In genomic region chrX:75129474-75129873, GRCm38 (mm10) we compare ENCODE assay signal across 10 mouse cellular contexts. TPM values are rescaled to one million over a fixed set of nuclear protein-coding genes. Genes with fewer than 3 reads are reported as not detected.
DNase-seq lines count a peak whose midpoint lies in the region; ATAC-seq and TF ChIP-seq lines count a peak whose summit lies in the region.
"Had no signal": no experiment of that assay in that cellular context is flagged by ENCODE, and none has a peak within 500 bp of the region (broad histone marks: within the 10 kb centered on the region; RNA-seq: fewer than 3 reads in every experiment).

No protein-coding gene starts in this region.

- H3K4me1 ChIP-seq in limb, embryonic 13.5 days: 0 out of 2 replicates have a peak, but pooled peaks cover 2% of the 10 kb centered on the region
- no peaks in the 10 kb centered on the region for H3K4me1 ChIP-seq in limb, embryonic 10.5 days
- no peaks in the 10 kb centered on the region for H3K4me1 ChIP-seq in intestine, embryonic 14.5 days (replicated peaks; ENCODE audit: control insufficient read depth, insufficient read depth, low read length)
- H3K4me1 ChIP-seq in neural tube, embryonic 15.5 days: no peaks in the 10 kb centered on the region
- H3K4me1 ChIP-seq in hindbrain, embryonic 14.5 days (replicated peaks; ENCODE audit: control insufficient read depth, insufficient read depth, low read length): no peaks in the 10 kb centered on the region
- no peaks in the 10 kb centered on the region for H3K4me1 ChIP-seq in forebrain, embryonic 16.5 days (replicated peaks; ENCODE audit: control insufficient read depth, insufficient read depth, low read length)

- peak overlapping the region; percentile 81 for H3K4me3 ChIP-seq in gastrocnemius, adult 2 months
- H3K4me3 ChIP-seq in limb, embryonic 13.5 days: no peak overlapping the region
- H3K4me3 ChIP-seq in limb, embryonic 10.5 days: no peak overlapping the region
- peak overlapping the region; percentile 50; the same call in 1 of the 2 replicates for H3K4me3 ChIP-seq in intestine, embryonic 14.5 days (ENCODE audit: low read depth, low read length)
- H3K4me3 ChIP-seq in neural tube, embryonic 15.5 days (replicated peaks): no peak overlapping the region
- no peak overlapping the region for H3K4me3 ChIP-seq in hindbrain, embryonic 14.5 days (replicated peaks; ENCODE audit: low read length)
- no peak overlapping the region for H3K4me3 ChIP-seq in forebrain, embryonic 16.5 days (replicated peaks; ENCODE audit: low read length)

- no peak for TF ChIP-seq CTCF in gastrocnemius, adult 2 months (IDR thresholded peaks at IDR 0.05)

- H3K4me2 ChIP-seq in limb, embryonic 13.5 days (replicated peaks): peak overlapping the region; percentile 19; the same call in 1 of the 2 replicates
- peak overlapping the region; percentile 52 for H3K4me2 ChIP-seq in intestine, embryonic 14.5 days (ENCODE audit: low read length)
- H3K4me2 ChIP-seq in neural tube, embryonic 15.5 days: peak overlapping the region; percentile 11; the same call in 1 of the 2 replicates
- no peak overlapping the region; the same call in 1 of the 2 replicates for H3K4me2 ChIP-seq in hindbrain, embryonic 14.5 days (replicated peaks)
- no peak overlapping the region for H3K4me2 ChIP-seq in forebrain, embryonic 16.5 days (ENCODE audit: low read length)

- ATAC-seq in limb, embryonic 13.5 days (ENCODE audit: low FRiP score, low read depth): no peak
- no peak for ATAC-seq in intestine, embryonic 14.5 days (replicated peaks; ENCODE audit: low FRiP score, low TSS enrichment, low read depth)
- ATAC-seq in neural tube, embryonic 15.5 days (ENCODE audit: low FRiP score): no peak
- ATAC-seq in hindbrain, embryonic 14.5 days (ENCODE audit: low FRiP score): no peak
- no peak for ATAC-seq in forebrain, embryonic 16.5 days

- peaks cover 10% of the 10 kb centered on the region; the same call in 1 of the 2 replicates for H3K36me3 ChIP-seq in limb, embryonic 13.5 days
- H3K36me3 ChIP-seq in limb, embryonic 10.5 days: no peaks in the 10 kb centered on the region; the same call in 1 of the 2 replicates
- H3K36me3 ChIP-seq in intestine, embryonic 14.5 days (ENCODE audit: control insufficient read depth, insufficient read depth, low read length): 0 out of 2 replicates have a peak, but pooled peaks cover 9% of the 10 kb centered on the region
- H3K36me3 ChIP-seq in neural tube, embryonic 15.5 days: no peaks in the 10 kb centered on the region
- H3K36me3 ChIP-seq in hindbrain, embryonic 14.5 days (replicated peaks; ENCODE audit: control insufficient read depth, insufficient read depth): no peaks in the 10 kb centered on the region
- no peaks in the 10 kb centered on the region for H3K36me3 ChIP-seq in forebrain, embryonic 16.5 days (ENCODE audit: control insufficient read depth, insufficient read depth)

- H3K9ac ChIP-seq in limb, embryonic 13.5 days: no peak overlapping the region
- H3K9ac ChIP-seq in intestine, embryonic 14.5 days (ENCODE audit: low read length): no peak overlapping the region
- no peak overlapping the region for H3K9ac ChIP-seq in neural tube, embryonic 15.5 days (replicated peaks)
- no peak overlapping the region for H3K9ac ChIP-seq in hindbrain, embryonic 14.5 days
- no peak overlapping the region for H3K9ac ChIP-seq in forebrain, embryonic 16.5 days (replicated peaks; ENCODE audit: low read depth, low read length)

- H3K9me3 ChIP-seq in limb, embryonic 13.5 days: no peaks in the 10 kb centered on the region
- no peaks in the 10 kb centered on the region for H3K9me3 ChIP-seq in limb, embryonic 10.5 days (replicated peaks)
- no peaks in the 10 kb centered on the region for H3K9me3 ChIP-seq in intestine, embryonic 14.5 days (ENCODE audit: control insufficient read depth, low read length)
- no peaks in the 10 kb centered on the region for H3K9me3 ChIP-seq in neural tube, embryonic 15.5 days (replicated peaks)
- H3K9me3 ChIP-seq in hindbrain, embryonic 14.5 days (ENCODE audit: control insufficient read depth, low read length): no peaks in the 10 kb centered on the region
- H3K9me3 ChIP-seq in forebrain, embryonic 16.5 days (ENCODE audit: control insufficient read depth, low read length): no peaks in the 10 kb centered on the region

- H3K27me3 ChIP-seq in limb, embryonic 13.5 days: no peaks in the 10 kb centered on the region
- no peaks in the 10 kb centered on the region for H3K27me3 ChIP-seq in limb, embryonic 10.5 days (ENCODE audit: low read depth, poor library complexity, severe bottlenecking)
- no peaks in the 10 kb centered on the region for H3K27me3 ChIP-seq in intestine, embryonic 14.5 days (replicated peaks; ENCODE audit: control insufficient read depth, insufficient read depth, low read length)
- no peaks in the 10 kb centered on the region for H3K27me3 ChIP-seq in neural tube, embryonic 15.5 days (replicated peaks)
- no peaks in the 10 kb centered on the region for H3K27me3 ChIP-seq in hindbrain, embryonic 14.5 days (ENCODE audit: control insufficient read depth, insufficient read depth, low read length)
- H3K27me3 ChIP-seq in forebrain, embryonic 16.5 days (replicated peaks; ENCODE audit: control insufficient read depth, insufficient read depth, low read length): no peaks in the 10 kb centered on the region

- intact Hi-C loops in gastrocnemius, adult 2 months (cut with DNase I): no loop called here
- intact Hi-C loops in gastrocnemius, postnatal 14 days (cut with DNase I; ENCODE audit: low total_unique reads): no loop called here

- H3K27ac ChIP-seq in gastrocnemius, adult 2 months: peak overlapping the region; percentile 35; the same call in 1 of the 2 replicates
- no peak overlapping the region for H3K27ac ChIP-seq in limb, embryonic 13.5 days
- no peak overlapping the region for H3K27ac ChIP-seq in limb, embryonic 10.5 days
- H3K27ac ChIP-seq in intestine, embryonic 14.5 days (ENCODE audit: low read depth): no peak overlapping the region
- no peak overlapping the region for H3K27ac ChIP-seq in neural tube, embryonic 15.5 days (replicated peaks)
- no peak overlapping the region for H3K27ac ChIP-seq in hindbrain, embryonic 14.5 days
- no peak overlapping the region for H3K27ac ChIP-seq in forebrain, embryonic 16.5 days (ENCODE audit: low read length)

- WGBS in limb, embryonic 13.5 days: 63% methylated on average over 2 of the region's 2 CpGs
- 83% methylated on average over 2 of the region's 2 CpGs for WGBS in limb, embryonic 10.5 days
- WGBS in intestine, embryonic 14.5 days: 68% methylated on average over 2 of the region's 2 CpGs
- WGBS in neural tube, embryonic 15.5 days: 76% methylated on average over 2 of the region's 2 CpGs
- 76% methylated on average over 2 of the region's 2 CpGs for WGBS in hindbrain, embryonic 14.5 days
- 75% methylated on average over 2 of the region's 2 CpGs for whole genome bisulfite sequencing in forebrain, embryonic 16.5 days

- DNase-seq in gastrocnemius, adult 2 months: no peak
- DNase-seq in gastrocnemius, postnatal 14 days: no peak
- DNase-seq in limb, embryonic 10.5 days (ENCODE audit: low spot score): no peak
- DNase-seq in intestine, embryonic 14.5 days (ENCODE audit: low spot score): no peak
- no peak for DNase-seq in hindbrain, embryonic 14.5 days (ENCODE audit: low spot score)

RNA-seq across cellular contexts. Expression of gene Mpp1, which starts 1.3 kb away (rescaled TPM):
- 10 to 100 TPM; 11.8 to 12.2 TPM for total RNA-seq in gastrocnemius, adult 2 months (2021)
- total RNA-seq in gastrocnemius, postnatal 14 days (2021): 10 to 100 TPM; 20.6 to 21.7 TPM
- polyA plus RNA-seq in limb, embryonic 13.5 days (2015; fragmentation: Nextera tagmentation; extraction: Ambion mirVana): 47.9 and 48.6 TPM in 2 replicates
- 19.9 and 23.2 TPM in 2 replicates for polyA plus RNA-seq in limb, embryonic 10.5 days (2016; fragmentation: Nextera tagmentation; extraction: Ambion mirVana)
- polyA plus RNA-seq in intestine, embryonic 14.5 days (2014; fragmentation: Nextera tagmentation; extraction: Ambion mirVana): 55.6 and 64.3 TPM in 2 replicates
- polyA plus RNA-seq in neural tube, embryonic 15.5 days (2015; fragmentation: Nextera tagmentation; extraction: Ambion mirVana): 32.6 and 44.6 TPM in 2 replicates
- 23.9 and 25.9 TPM in 2 replicates for polyA plus RNA-seq in hindbrain, embryonic 14.5 days (2014; fragmentation: Nextera tagmentation; extraction: Ambion mirVana)
- 17.1 and 21.9 TPM in 2 replicates for polyA plus RNA-seq in forebrain, embryonic 16.5 days (2015; fragmentation: Nextera tagmentation; extraction: Ambion mirVana)

RNA-seq across cellular contexts. Expression of gene Dkc1, which starts 33.8 kb away (rescaled TPM):
- 10 to 100 TPM; 28.6 to 29.2 TPM for total RNA-seq in gastrocnemius, adult 2 months (2021)
- total RNA-seq in gastrocnemius, postnatal 14 days (2021): 10 to 100 TPM; 25.4 to 31.2 TPM
- 150 and 161 TPM in 2 replicates for polyA plus RNA-seq in limb, embryonic 13.5 days (2015; fragmentation: Nextera tagmentation; extraction: Ambion mirVana)
- 212 and 261 TPM in 2 replicates for polyA plus RNA-seq in limb, embryonic 10.5 days (2016; fragmentation: Nextera tagmentation; extraction: Ambion mirVana)
- 153 and 171 TPM in 2 replicates for polyA plus RNA-seq in intestine, embryonic 14.5 days (2014; fragmentation: Nextera tagmentation; extraction: Ambion mirVana)
- 46.2 and 87.7 TPM in 2 replicates for polyA plus RNA-seq in neural tube, embryonic 15.5 days (2015; fragmentation: Nextera tagmentation; extraction: Ambion mirVana)
- 51.0 and 54.2 TPM in 2 replicates for polyA plus RNA-seq in hindbrain, embryonic 14.5 days (2014; fragmentation: Nextera tagmentation; extraction: Ambion mirVana)
- 74.7 and 76.5 TPM in 2 replicates for polyA plus RNA-seq in forebrain, embryonic 16.5 days (2015; fragmentation: Nextera tagmentation; extraction: Ambion mirVana)

RNA-seq across cellular contexts. Expression of gene Smim9, which starts 34.1 kb away (rescaled TPM):
- total RNA-seq in gastrocnemius, adult 2 months (2021): not detected
- total RNA-seq in gastrocnemius, postnatal 14 days (2021): not detected
- not detected in 2 replicates for polyA plus RNA-seq in limb, embryonic 13.5 days (2015; fragmentation: Nextera tagmentation; extraction: Ambion mirVana)
- not detected in 2 replicates for polyA plus RNA-seq in limb, embryonic 10.5 days (2016; fragmentation: Nextera tagmentation; extraction: Ambion mirVana)
- not detected in 2 replicates for polyA plus RNA-seq in intestine, embryonic 14.5 days (2014; fragmentation: Nextera tagmentation; extraction: Ambion mirVana)
- not detected in 2 replicates for polyA plus RNA-seq in neural tube, embryonic 15.5 days (2015; fragmentation: Nextera tagmentation; extraction: Ambion mirVana)
- polyA plus RNA-seq in hindbrain, embryonic 14.5 days (2014; fragmentation: Nextera tagmentation; extraction: Ambion mirVana): not detected in 2 replicates
- polyA plus RNA-seq in forebrain, embryonic 16.5 days (2015; fragmentation: Nextera tagmentation; extraction: Ambion mirVana): not detected in 2 replicates
- total RNA-seq: layer of hippocampus, adult 18-20 months had no signal
- polyA plus RNA-seq: gonadal fat pad, adult 2 months had no signal

RNA-seq across cellular contexts. Expression of gene Gab3, which starts 44.2 kb away (rescaled TPM):
- under 1 TPM; 0.47 to 0.64 TPM for total RNA-seq in gastrocnemius, adult 2 months (2021)
- 1 to 10 TPM; 1.3 to 1.7 TPM for total RNA-seq in gastrocnemius, postnatal 14 days (2021)
- 2.3 and 2.4 TPM in 2 replicates for polyA plus RNA-seq in limb, embryonic 13.5 days (2015; fragmentation: Nextera tagmentation; extraction: Ambion mirVana)
- 0.46 and 0.65 TPM in 2 replicates for polyA plus RNA-seq in limb, embryonic 10.5 days (2016; fragmentation: Nextera tagmentation; extraction: Ambion mirVana)
- 1.8 and 2.8 TPM in 2 replicates for polyA plus RNA-seq in intestine, embryonic 14.5 days (2014; fragmentation: Nextera tagmentation; extraction: Ambion mirVana)
- 3.4 and 3.7 TPM in 2 replicates for polyA plus RNA-seq in neural tube, embryonic 15.5 days (2015; fragmentation: Nextera tagmentation; extraction: Ambion mirVana)
- 2.4 TPM in 2 replicates for polyA plus RNA-seq in hindbrain, embryonic 14.5 days (2014; fragmentation: Nextera tagmentation; extraction: Ambion mirVana)
- 1.5 and 1.6 TPM in 2 replicates for polyA plus RNA-seq in forebrain, embryonic 16.5 days (2015; fragmentation: Nextera tagmentation; extraction: Ambion mirVana)

Comparison
In these comparisons a context has a peak if more than half of its experiments do, and no peak if none do; other contexts are left out.
1. H3K4me3 ChIP-seq: peak in gastrocnemius, adult 2 months (single experiment) and intestine, embryonic 14.5 days (single experiment); none in limb, embryonic 13.5 days (single experiment), limb, embryonic 10.5 days (single experiment), neural tube, embryonic 15.5 days (single experiment), hindbrain, embryonic 14.5 days (single experiment) and forebrain, embryonic 16.5 days (single experiment).
2. H3K4me2 ChIP-seq: peak in limb, embryonic 13.5 days (single experiment), intestine, embryonic 14.5 days (single experiment) and neural tube, embryonic 15.5 days (single experiment); none in hindbrain, embryonic 14.5 days (single experiment) and forebrain, embryonic 16.5 days (single experiment).